Mouse (Mus musculus) central nervous system, embryonic 11.5 days (tissue): ENCODE measurements around the gene Max. TPM values are rescaled to one million over a fixed set of nuclear protein-coding genes. Genes with fewer than 3 reads are reported as not detected.

Experiments used
- polyA plus RNA-seq: library from polyadenylated mRNA; depleted of rRNA; stranded (reverse); fragments of >200 nt; gene quantifications from 2 replicates; pipeline ENCODE4 v1.2.3, GENCODE M21; 2012; rRNA removed

Max gene
- 41.9 and 43.0 TPM in 2 replicates for polyA plus RNA-seq

GRCm38 (mm10) chr12:76961932-76962891, at the start of gene Max:
Gene Max, minus strand, starts transcription at chr12:76962201.

Other genes with a start within 250 kb of the Max start
- 56.8 and 61.5 TPM in 2 replicates for gene Churc1, start 196.7 kb downstream of the Max start, polyA plus RNA-seq
- 24.7 and 30.6 TPM in 2 replicates for gene Fntb, start 196.6 kb downstream of the Max start, polyA plus RNA-seq
- 0.16 and 0.60 TPM in 2 replicates for gene Gpx2, start 166.6 kb downstream of the Max start, polyA plus RNA-seq
- 12.9 and 13.9 TPM in 2 replicates for gene Rab15, start 139.3 kb downstream of the Max start, polyA plus RNA-seq